Mouse (Mus musculus) embryonic stem cell, embryonic (primary cell): ENCODE data around the gene Lamb1.

Experiments used
- CTCF ChIA-PET, 4 experiments: fragments of 300-600 bp in 2 of 4; fragments of 350-600 bp in 2 of 4; sonication (Branson Sonifier 250); formaldehyde crosslinking; loops; one replicate each; lab custom pipeline; 2022; ENCODE audit warnings: inconsistent platforms in 2 of 4; lab: Charles Lee
- POLR2A ChIA-PET, 4 experiments: fragments of 300-600 bp in 2 of 4; fragments of 350-600 bp in 2 of 4; sonication (Branson Sonifier 250); formaldehyde crosslinking; loops; one replicate each; lab custom pipeline; 2022; ENCODE audit warnings: antibody characterized with exemption in 4 of 4, inconsistent platforms in 1 of 4; lab: Charles Lee

The Lamb1 gene

DNA sequence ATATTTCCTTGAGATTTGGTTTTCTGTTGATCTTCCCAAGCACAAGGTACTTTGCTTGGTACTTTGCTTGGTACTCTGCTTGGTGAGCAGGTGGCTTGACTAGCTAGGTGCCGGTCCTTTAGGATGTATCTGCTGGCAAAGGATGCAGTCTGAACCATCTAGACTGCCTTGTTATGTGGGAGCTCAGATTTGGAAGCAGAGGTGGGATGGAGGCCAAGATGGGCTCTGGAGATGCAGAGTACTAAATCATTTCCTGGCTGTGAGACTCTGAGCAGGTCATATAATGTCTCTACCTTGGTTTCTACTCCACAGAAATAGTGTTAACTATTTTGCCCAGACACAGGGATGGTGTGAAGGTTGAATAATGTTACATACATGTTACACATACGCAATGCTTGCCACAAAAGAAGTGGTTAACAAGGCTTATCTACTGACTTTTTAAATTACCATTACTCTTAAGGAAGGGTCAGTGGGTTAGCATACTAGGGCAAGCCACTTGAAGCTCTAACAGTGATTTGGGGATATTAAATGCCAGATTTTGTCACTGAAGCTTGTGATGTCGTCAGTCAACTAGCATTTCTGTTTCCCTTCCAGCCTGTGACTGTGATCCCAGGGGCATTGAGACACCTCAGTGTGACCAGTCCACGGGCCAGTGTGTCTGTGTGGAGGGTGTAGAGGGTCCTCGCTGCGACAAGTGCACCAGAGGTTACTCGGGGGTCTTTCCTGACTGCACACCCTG is 52.8 kb downstream of the Lamb1 start:
- CTCF ChIA-PET: no interaction called here

DNA sequence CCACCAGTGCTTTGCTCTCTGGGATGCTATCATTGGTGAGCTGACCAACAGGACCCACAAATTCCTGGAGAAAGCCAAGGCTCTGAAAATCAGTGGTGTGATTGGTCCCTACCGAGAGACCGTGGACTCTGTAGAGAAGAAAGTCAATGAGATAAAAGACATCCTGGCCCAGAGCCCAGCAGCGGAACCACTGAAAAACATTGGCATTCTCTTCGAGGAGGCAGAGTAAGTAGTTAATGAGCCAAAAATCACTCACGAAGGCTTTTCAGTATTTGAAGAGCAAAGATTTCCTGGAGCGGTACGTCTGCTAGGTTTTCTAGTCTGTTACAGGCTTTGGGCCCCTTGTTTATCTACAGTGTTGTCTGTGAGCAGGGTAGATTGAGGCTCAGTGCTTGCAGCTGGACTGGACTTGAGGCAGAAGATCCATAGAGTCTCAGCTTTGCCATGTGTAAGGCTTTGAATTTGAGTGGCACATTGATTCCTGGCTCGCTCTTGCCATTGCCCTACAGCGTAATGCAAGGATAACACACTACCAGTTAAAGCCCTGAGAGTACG is 53.5 kb downstream of the Lamb1 start:
- ChIA-PET POLR2A (interaction anchor here in 1 of 4 experiments (0.6 to 1.3 kb wide), 2 partner anchors 11 kb away, joined by 3 to 4 read pairs; no protein-coding TSS in a partner anchor), CTCF (no interaction called here)

More for the DNA sequence above, 52.8 kb downstream of the Lamb1 start:
- POLR2A ChIA-PET: interaction anchor here in 3 of 4 experiments (0.6 to 1.6 kb wide), 3 partner anchors 9 to 483 kb away, joined by 3 to 9 read pairs (median 4); no protein-coding TSS in a partner anchor

DNA sequence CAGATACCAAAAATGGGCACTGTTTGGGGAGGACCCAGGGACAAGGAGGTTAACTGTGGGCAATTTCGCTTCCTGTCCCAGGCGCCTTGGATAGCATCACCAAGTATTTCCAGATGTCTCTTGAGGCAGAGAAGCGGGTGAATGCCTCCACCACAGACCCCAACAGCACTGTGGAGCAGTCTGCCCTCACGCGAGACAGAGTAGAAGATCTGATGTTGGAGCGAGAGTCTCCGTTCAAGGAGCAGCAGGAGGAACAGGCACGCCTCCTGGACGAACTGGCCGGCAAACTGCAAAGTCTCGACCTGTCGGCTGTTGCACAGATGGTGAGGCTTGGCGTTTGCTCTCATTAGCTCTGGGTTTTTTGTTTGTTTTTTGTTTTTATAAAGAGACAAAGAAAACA is 55.8 kb downstream of the Lamb1 start:
- POLR2A ChIA-PET: no interaction called here

DNA sequence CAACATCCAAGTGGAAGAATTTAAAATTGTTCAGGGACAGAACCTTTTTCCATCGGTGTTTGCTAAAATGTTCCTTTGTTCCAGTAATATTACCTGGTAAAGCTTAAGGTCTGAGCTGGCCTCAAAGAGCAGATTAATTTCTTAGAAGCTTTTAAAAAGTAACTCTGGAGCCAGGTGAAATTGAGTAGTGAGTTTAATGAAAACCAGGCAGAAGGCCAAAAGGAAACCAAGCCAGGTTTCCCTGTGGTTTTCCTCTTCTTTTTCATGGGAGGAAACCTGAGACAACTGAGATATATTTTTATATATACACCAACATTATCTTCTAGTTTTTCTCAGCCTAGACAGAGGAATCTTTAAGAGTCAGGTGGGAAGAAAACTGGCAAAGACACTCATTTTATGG is 56.5 kb downstream of the Lamb1 start:
- ChIA-PET CTCF (no interaction called here), POLR2A (no interaction called here)

More for the DNA sequence above, 55.8 kb downstream of the Lamb1 start:
- CTCF ChIA-PET: no interaction called here

DNA sequence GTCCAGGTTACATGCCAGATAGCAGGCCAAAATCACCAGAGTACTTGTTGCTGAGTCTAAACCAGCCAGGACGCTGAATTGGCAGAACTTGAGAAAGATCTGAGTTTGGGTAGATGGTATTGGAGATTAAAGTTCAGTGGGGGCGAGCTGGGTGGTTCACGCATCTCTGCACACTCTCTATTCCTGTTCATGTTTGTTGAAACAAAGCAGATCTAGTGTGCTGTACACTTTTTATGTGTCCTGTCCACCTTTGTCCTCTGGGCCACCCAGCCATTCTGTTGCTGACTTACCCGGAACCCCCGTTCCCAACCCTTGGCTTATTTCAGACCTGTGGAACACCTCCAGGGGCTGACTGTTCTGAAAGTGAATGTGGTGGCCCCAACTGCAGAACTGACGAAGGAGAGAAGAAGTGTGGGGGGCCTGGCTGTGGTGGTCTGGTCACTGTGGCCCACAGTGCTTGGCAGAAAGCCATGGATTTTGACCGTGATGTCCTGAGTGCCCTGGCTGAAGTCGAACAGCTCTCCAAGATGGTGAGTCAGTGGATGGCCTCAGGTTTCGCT is 58.2 kb downstream of the Lamb1 start:
- ChIA-PET CTCF (interaction anchor here in 1 of 4 experiments (0.6 kb wide), 1 partner anchor 568 kb away, joined by 6 read pairs; no protein-coding TSS in a partner anchor), POLR2A (no interaction called here)

DNA sequence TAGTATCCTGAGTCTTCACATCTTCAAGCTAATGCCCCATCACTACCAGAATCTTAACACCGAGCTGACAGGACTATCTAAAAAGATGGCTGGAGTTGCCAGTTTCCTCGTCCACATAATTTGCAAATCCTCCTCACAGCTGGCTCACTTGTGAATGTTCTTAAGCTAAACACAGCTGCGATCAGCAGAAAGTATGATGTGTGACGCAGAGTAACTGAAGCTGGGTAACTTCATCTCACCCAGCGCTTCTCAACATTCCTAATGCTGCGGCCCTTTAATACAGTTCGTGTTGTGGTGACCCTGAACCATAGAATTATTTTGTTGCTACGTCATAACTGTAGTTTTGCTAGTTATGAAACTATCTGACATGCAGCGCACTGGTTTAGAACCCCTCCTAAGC is 62.1 kb downstream of the Lamb1 start:
- POLR2A ChIA-PET: interaction anchor here in 2 of 4 experiments (0.5 to 0.9 kb wide), 3 partner anchors 10 to 116 kb away, joined by 4 to 6 read pairs (median 5); no protein-coding TSS in a partner anchor
- CTCF ChIA-PET: interaction anchor here in 1 of 4 experiments (0.6 kb wide), 1 partner anchor 241 kb away, joined by 3 read pairs; no protein-coding TSS in a partner anchor

DNA sequence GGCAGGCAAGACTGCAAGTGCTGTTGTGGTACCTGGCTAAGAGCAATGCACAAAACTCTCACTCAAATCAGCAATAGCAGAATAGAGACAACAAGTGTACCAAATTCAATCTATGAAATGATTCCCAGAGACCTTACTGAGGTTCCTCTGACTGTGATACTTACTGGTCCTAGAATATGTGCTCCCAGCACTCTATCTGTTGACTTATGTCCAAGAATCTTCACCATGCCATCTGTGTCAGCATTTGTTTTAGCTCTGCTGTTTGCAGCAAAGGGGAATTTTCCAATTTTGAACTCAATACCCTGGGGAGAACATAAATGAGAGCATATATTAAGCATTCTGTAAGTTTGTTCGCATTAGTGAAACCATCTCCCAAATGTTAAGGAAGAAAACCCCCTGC is 68.2 kb downstream of the Lamb1 start:
- ChIA-PET CTCF (no interaction called here), POLR2A (interaction anchor here in 1 of 4 experiments (1.1 kb wide), 1 partner anchor 17 kb away, joined by 3 read pairs; no protein-coding TSS in a partner anchor)

DNA sequence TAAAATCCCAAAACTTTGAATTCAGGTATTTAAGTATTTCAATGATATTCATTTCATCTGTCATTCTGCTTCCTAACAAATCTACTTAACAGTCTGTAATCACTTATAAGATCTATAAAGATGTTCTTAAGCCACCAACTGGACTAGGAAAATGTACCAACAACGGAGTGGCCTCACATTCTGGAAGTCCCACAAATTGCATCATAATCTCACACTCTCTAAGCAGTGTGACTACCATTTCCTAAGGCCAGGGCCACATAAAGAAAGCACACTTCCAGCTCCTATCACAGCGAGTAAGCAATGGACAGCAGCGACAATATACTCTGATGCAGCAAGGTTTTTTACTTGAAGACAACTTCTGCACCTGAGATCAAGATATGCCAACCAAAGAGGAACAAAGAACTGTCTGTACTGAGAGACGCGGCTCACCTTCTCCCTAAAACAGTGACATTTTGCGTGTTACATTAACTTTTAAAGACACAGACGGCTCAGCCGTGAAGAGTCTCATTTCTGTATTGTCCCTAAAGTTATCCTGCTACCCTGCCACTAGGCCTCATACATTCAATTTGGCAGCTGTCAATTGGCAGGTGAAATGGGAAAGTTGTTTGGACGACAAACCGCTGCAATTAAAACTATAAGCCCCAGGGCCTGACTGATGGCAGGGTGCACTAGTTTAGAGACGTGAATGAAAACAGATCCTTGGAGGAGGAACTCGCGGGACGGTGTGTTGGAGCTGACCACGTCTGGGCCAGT is 85.3 kb downstream of the Lamb1 start:
- ChIA-PET CTCF (no interaction called here), POLR2A (interaction anchor here (0.5 to 1.7 kb wide), 10 partner anchors 16 to 600 kb away, joined by 3 to 6 read pairs (median 3); partner anchors contain the start of genes Fam110c (in 1 of the 4) and Hbp1 (in 1 of the 4))

DNA sequence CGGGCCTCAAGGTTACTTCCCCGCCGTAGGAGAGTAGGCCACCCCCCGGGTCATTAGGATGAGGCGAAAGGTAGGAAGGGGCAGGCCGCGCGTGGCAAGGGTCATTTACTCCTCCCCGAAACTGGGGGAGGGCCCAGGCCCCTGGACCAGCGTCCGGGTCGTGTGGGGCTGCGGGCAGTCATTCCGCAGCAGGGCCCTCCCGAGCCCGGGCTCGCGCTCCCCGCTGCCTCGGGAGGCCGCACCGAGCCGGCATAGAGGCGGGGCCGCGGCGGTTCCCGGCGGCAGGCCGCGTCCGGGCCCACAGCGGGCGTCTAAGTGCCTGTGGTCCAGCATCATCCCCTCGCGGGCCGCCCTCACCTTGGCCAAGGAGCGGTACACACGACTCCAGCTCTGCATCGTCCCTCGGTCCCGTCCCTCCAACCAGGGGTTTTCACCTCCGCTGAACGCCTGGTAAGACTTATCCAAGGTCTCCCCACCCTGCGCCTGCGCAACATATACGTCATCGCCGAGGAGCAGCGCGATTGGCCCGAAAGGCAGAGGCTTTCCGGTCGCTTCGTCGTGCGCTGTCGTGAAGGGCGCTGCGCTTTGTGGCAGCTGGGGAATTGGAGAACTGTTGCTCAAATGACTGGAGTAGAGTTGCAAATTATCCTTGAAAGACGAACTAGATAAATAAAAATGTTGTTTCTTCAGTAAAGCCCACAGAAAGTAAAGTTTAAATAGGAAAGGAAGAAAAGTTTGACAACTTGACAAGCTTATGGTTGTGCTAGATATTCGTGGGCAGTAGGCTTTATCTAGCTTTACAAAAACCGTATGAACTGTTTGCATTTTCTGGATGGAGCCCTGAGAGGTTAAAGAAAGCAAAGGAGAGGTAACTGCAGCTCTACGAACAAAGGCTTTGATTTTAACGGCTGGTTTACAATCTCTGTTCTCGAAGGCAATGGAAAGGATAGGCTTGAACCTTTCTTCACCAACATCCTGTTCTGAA is 86.2 kb downstream of the Lamb1 start, which contains the start of gene Dld:
Gene Dld, minus strand, starts transcription at position 510 of the 985 bp plus-strand sequence.
- CTCF ChIA-PET: interaction anchor here in 1 of 4 experiments (1.6 kb wide), 1 partner anchor 183 kb away, joined by 4 read pairs; no protein-coding TSS in a partner anchor

DNA sequence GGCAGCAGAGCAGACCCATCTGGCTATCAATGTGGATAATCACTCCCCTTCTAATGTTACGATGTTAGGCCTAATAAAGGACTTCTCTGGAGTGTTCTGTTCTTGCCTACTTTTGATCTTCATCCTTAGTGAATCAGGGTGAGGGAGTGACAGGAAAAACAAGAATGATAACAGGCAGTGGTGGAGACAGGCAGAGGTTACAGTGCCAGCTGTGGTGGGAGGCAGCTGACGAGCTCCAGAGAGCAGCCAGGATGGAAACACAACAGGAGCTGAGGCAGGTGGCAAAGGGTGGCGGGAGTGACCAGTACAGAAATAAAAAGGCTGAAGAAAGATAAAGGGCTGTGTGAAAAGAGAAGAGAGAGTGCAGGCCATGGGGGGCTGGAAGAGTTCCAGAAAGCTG is 101.4 kb downstream of the Lamb1 start:
- CTCF ChIA-PET: no interaction called here
- POLR2A ChIA-PET: interaction anchor here in 2 of 4 experiments (0.8 to 2.0 kb wide), 4 partner anchors 12 to 41 kb away, joined by 3 to 5 read pairs (median 3); partner anchors contain the start of gene Dld (in 1 of the 2)

More for the DNA sequence above, 86.2 kb downstream of the Lamb1 start, which contains the start of gene Dld:
- POLR2A ChIA-PET: interaction anchor here in 2 of 4 experiments (0.6 to 2.0 kb wide), 11 partner anchors 15 to 599 kb away, joined by 3 to 6 read pairs (median 4); partner anchors contain the start of genes Cbll1 (in 1 of the 2), Fam110c (in 1 of the 2) and Hbp1 (in 1 of the 2)

DNA sequence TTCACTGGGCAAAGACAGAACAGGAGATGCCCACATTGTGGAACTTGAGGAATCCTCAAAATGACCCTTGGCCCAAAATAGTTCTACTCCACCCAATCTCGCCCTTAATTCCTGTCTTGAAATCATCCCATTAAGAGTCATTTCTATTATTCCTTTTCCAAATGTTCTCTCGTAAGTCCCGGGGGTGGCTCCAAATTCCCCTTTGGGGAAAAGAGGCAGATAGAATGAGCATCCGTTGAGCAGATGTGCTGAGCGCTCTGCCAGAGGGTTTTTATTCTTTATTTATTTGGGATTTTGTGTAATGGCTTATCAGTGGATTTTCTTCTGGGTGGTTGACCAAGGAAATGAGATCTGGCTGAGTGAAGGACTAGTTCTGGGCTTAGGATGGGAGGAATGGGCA is 102.7 kb downstream of the Lamb1 start:
- ChIA-PET POLR2A (interaction anchor here in 2 of 4 experiments (1.4 to 2.5 kb wide), 2 partner anchors 16 to 42 kb away, joined by 3 to 6 read pairs; partner anchors contain the start of gene Dld (in 1 of the 2)), CTCF (interaction anchor here in 1 of 4 experiments (0.6 kb wide), 1 partner anchor 20 kb away, joined by 3 read pairs; no protein-coding TSS in a partner anchor)

DNA sequence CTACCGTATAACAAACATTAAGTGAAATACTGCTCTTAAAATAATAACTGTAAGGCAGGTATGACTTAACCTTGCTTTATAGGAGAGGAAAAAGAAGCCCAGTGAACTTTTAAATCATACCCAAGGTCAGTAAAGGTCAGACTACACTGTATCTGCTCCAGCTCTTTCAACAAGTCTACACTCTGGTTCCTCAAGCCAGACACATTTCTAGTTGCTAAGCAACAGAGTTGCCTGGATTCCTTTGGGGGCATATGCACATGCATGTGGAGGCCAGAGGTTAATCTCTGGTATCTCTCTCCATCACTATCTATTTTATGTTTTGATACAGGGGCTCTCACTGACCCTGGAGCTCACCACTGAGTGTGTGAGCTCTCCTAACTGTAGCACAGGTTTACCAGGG is 104.1 kb downstream of the Lamb1 start:
- ChIA-PET POLR2A (interaction anchor here in 1 of 4 experiments (2.5 kb wide), 1 partner anchor 18 kb away, joined by 6 read pairs; the partner anchor contains the start of gene Dld), CTCF (no interaction called here)

DNA sequence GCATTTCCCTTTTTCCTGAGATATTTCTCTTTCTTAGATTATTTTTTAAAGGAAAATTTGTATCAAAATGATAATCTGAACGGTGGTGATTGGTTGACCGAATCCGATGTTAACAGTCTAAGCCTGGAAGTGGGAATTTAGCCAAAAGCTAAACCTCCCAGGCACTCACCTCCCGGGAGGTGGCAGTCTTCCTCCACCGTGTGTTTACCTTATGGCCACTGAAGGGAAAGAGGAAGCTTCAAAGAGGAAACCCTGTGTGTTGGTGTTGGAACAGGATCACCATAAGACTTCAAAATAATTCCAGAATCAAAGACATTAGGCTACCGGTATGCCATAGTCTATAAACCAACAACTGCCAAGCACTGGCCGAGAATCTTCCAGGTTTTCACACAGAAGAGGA is 104.6 kb downstream of the Lamb1 start:
- ChIA-PET POLR2A (interaction anchor here in 1 of 4 experiments (2.5 kb wide), 1 partner anchor 18 kb away, joined by 6 read pairs; the partner anchor contains the start of gene Dld), CTCF (no interaction called here)

DNA sequence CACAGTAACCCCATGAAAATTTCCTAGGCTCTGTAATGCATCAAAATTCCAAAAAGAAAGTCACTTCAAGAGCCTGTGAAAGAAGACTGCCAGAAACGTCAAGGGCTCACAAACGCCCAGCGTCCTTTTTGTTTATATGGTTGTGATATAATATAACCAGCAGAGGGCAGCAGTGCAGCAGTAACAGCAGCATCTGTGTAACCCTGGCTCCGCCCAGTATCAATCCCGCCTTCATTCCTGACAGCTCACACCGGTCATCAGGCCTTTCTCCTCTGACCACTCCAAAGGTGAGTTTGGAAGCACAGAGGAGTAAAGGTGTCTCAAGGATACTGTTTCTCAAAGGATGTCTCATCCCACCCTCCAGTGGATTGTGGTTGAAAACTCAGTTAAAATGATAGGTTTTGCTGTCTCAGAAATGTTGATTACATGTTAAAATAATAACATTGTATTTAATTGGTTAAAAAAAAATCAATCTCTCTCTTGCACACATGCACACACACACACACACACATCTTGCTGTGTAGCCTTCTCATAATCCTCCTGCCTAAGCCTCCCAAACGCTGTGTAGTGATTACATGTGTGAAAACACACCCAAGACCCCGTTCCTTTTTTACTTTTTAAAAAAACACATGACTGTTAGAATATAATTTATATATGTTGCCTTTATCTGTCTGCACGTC is 109.7 kb downstream of the Lamb1 start:
- ChIA-PET CTCF (no interaction called here), POLR2A (no interaction called here)

DNA sequence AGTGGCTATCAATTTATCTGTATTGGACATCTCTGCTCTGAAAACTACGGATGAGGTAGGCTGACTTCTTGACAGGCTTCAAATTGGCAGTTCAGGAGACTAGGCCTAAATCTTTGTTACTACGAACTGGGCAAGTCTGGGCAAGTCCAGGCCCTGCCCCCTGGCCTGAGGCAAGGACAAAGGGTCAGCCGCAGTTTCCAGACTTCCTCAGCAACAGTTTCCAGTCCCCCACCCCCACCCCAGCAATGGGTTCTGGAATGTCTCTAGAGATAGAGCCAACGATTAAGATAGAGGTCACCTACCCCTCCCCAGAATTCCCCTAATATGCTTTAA is 110.2 kb downstream of the Lamb1 start:
- POLR2A ChIA-PET: no interaction called here
- CTCF ChIA-PET: no interaction called here

DNA sequence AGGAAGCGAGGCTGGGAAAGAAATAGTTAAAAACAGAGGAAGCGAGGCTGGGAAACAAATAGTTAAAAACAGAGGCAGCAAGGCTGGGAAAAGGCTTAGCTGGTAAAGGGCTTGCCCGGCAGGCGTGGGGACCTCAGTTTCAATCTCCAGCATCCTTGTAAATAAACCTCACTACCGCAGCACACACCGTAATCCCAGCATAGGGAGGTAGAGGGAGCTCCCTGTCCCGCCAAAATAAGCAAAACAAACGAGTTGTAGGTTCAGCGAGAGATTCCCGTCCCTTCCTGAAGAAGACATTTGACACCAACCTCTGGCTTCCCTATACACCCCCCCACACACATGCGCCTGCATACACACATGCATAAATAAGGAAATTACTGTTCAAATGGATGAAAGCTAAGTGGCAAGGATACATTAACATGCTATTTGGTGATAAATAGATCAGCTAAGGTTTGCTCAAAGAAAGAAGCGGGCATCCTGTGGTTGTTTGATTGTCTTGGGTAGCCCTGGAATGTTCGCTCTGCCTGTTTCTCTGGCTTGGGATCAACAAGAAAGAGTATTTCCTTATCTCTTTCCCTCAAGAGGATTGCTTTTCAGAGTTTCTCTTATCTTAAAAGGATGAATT is 111.4 kb downstream of the Lamb1 start:
- CTCF ChIA-PET: no interaction called here
- POLR2A ChIA-PET: interaction anchor here in 2 of 4 experiments (0.7 to 1.0 kb wide), 4 partner anchors 14 to 574 kb away, joined by 3 to 4 read pairs (median 3); partner anchors contain the start of genes Hbp1 (in 1 of the 2) and Slc26a3 (in 1 of the 2)
